Mouse (Mus musculus) E14TG2a.4 (cell line): Measurements from ENCODE around the gene Zfp467.

Source experiments
- H3K27me3 ChIP-seq: 2 replicates; pipeline ENCODE4 v1.6.1; 2014; ENCODE audit warnings: low read length, control low read depth; ENCODE audit not compliant: insufficient read depth
- H3K36me3 ChIP-seq: 2 replicates; pipeline ENCODE4 v1.6.1; 2014; ENCODE audit warnings: low read length, control low read depth; ENCODE audit not compliant: insufficient read depth
- H3K4me1 ChIP-seq: replicated peaks from 2 replicates; pipeline ENCODE4 v1.6.1; 2014; ENCODE audit warnings: low read depth, low read length, control low read depth
- H3K4me3 ChIP-seq: replicated peaks from 2 replicates; pipeline ENCODE4 v1.5.1; 2014; ENCODE audit warnings: mild to moderate bottlenecking, low read length
- H3K9me3 ChIP-seq: 2 replicates; pipeline ENCODE4 v1.6.1; 2014; ENCODE audit warnings: low read length, control low read depth
- CTCF ChIP-seq: conservative IDR thresholded peaks from 2 replicates; pipeline ENCODE4 v1.5.1; 2014; ENCODE audit warnings: low read length
- NANOG ChIP-seq: IDR thresholded peaks from 2 replicates; pipeline ENCODE4 v1.6.1; 2014; ENCODE audit warnings: borderline replicate concordance, low read length, mixed read lengths
- POU5F1 ChIP-seq: IDR thresholded peaks from 2 replicates; pipeline ENCODE4 v1.6.1; 2014; ENCODE audit warnings: low read length, borderline replicate concordance

The Zfp467 gene

GRCm38 (mm10) chr6:48467490-48467889, 21.9 kb upstream of the Zfp467 start:
- Histone ChIP-seq H3K4me1 (no peaks in the 10 kb centered on the region; the same call in 1 of the 2 replicates), H3K9me3 (peaks cover 11% of the 10 kb centered on the region), H3K27me3 (peaks cover 42% of the 10 kb centered on the region), H3K4me3 (no peak overlapping the region), H3K36me3 (no peaks in the 10 kb centered on the region)
- no peak for TF ChIP-seq NANOG
- TF ChIP-seq POU5F1, result no peak
- TF ChIP-seq CTCF, result no peak

- TF ChIP-seq NANOG, result no peak
- no peak for TF ChIP-seq CTCF
- TF ChIP-seq POU5F1, result no peak
Observed at GRCm38 (mm10) chr6:48466715-48467114, 21.1 kb upstream of the Zfp467 start.

GRCm38 (mm10) chr6:48464966-48465679, 19.5 kb upstream of the Zfp467 start:
- peaks cover 59% of the 10 kb centered on the region for H3K27me3 ChIP-seq
- H3K9me3 ChIP-seq, result peaks cover 11% of the 10 kb centered on the region
- H3K4me3 ChIP-seq, result no peak overlapping the region
- TF ChIP-seq NANOG, result no peak
- TF ChIP-seq CTCF, result no peak
- TF ChIP-seq POU5F1, result no peak
- H3K4me1 ChIP-seq, result no peaks in the 10 kb centered on the region; the same call in 1 of the 2 replicates
- H3K36me3 ChIP-seq, result no peaks in the 10 kb centered on the region

More at GRCm38 (mm10) chr6:48466715-48467114, 21.1 kb upstream of the Zfp467 start:
- Histone ChIP-seq H3K36me3 (no peaks in the 10 kb centered on the region), H3K9me3 (peaks cover 11% of the 10 kb centered on the region), H3K4me3 (no peak overlapping the region), H3K27me3 (peaks cover 46% of the 10 kb centered on the region), H3K4me1 (no peaks in the 10 kb centered on the region; the same call in 1 of the 2 replicates)

- peaks cover 81% of the 10 kb centered on the region for H3K27me3 ChIP-seq
- peaks cover 5% of the 10 kb centered on the region for H3K4me1 ChIP-seq
- no peak for TF ChIP-seq CTCF
- no peak for TF ChIP-seq POU5F1
- H3K36me3 ChIP-seq, result no peaks in the 10 kb centered on the region
- no peaks in the 10 kb centered on the region for H3K9me3 ChIP-seq
- H3K4me3 ChIP-seq, result no peak overlapping the region
Observed at GRCm38 (mm10) chr6:48452771-48453170, 7.1 kb upstream of the Zfp467 start.

- TF ChIP-seq POU5F1, result no peak
- no peak for TF ChIP-seq NANOG
- no peak for TF ChIP-seq CTCF
- Histone ChIP-seq H3K36me3 (no peaks in the 10 kb centered on the region), H3K27me3 (peaks cover 85% of the 10 kb centered on the region), H3K4me1 (no peaks in the 10 kb centered on the region), H3K4me3 (no peak overlapping the region), H3K9me3 (no peaks in the 10 kb centered on the region)
Observed at GRCm38 (mm10) chr6:48452151-48452550, 6.5 kb upstream of the Zfp467 start.

GRCm38 (mm10) chr6:48448527-48448926, 2.9 kb upstream of the Zfp467 start:
- no peak for TF ChIP-seq CTCF
- no peak for TF ChIP-seq POU5F1
- TF ChIP-seq NANOG, result no peak
- no peaks in the 10 kb centered on the region for H3K36me3 ChIP-seq
- no peaks in the 10 kb centered on the region for H3K9me3 ChIP-seq

GRCm38 (mm10) chr6:48447929-48448328, 2.3 kb upstream of the Zfp467 start, which contains the start of gene Sspo:
Gene Sspo (plus strand): TSS chr6:48448229.
- Histone ChIP-seq H3K36me3 (no peaks in the 10 kb centered on the region), H3K4me3 (no peak within 1 kb of the TSS), H3K9me3 (no peaks in the 10 kb centered on the region), H3K27me3 (peaks cover 82% of the 10 kb centered on the region), H3K4me1 (peaks cover 18% of the 10 kb centered on the region)
- no peak for TF ChIP-seq CTCF
- no peak for TF ChIP-seq NANOG
- TF ChIP-seq POU5F1, result no peak

More at GRCm38 (mm10) chr6:48448527-48448926, 2.9 kb upstream of the Zfp467 start:
- peaks cover 12% of the 10 kb centered on the region for H3K4me1 ChIP-seq
- no peak overlapping the region for H3K4me3 ChIP-seq
- peaks cover 79% of the 10 kb centered on the region for H3K27me3 ChIP-seq

- Histone ChIP-seq H3K9me3 (peaks cover 7% of the 10 kb centered on the region), H3K4me1 (peaks cover 18% of the 10 kb centered on the region), H3K27me3 (peaks cover 82% of the 10 kb centered on the region), H3K4me3 (no peak overlapping the region), H3K36me3 (no peaks in the 10 kb centered on the region)
- no peak for TF ChIP-seq CTCF
- TF ChIP-seq POU5F1, result no peak
- no peak for TF ChIP-seq NANOG
Observed at GRCm38 (mm10) chr6:48446896-48447295, 1.3 kb upstream of the Zfp467 start.

- peaks cover 20% of the 10 kb centered on the region for H3K4me1 ChIP-seq
- TF ChIP-seq POU5F1 (no peak), NANOG (no peak), CTCF (no peak)
- no peaks in the 10 kb centered on the region for H3K36me3 ChIP-seq
- peaks cover 82% of the 10 kb centered on the region for H3K27me3 ChIP-seq
- peak overlapping the region; percentile 85 for H3K4me3 ChIP-seq
- peaks cover 13% of the 10 kb centered on the region for H3K9me3 ChIP-seq
Observed at GRCm38 (mm10) chr6:48446256-48446655, 631 bp upstream of the Zfp467 start.
